Mouse (Mus musculus) lung, postnatal 25 days (tissue): ENCODE measurements around the gene Ube2d2b.

Experiments used
- DNase-seq: peaks from one replicate; pipeline ENCODE4 v3.0.0; 2022; ENCODE audit warnings: low spot score

Ube2d2b gene

GRCm38 (mm10) chr5:107854556-107854955 lies 24.7 kb downstream of the Ube2d2b start:
- no peak for DNase-seq

- no peak for DNase-seq
Observed at GRCm38 (mm10) chr5:107855546-107855945, 25.6 kb downstream of the Ube2d2b start.

GRCm38 (mm10) chr5:107858963-107859362 lies 29.1 kb downstream of the Ube2d2b start:
- DNase-seq = no peak

GRCm38 (mm10) chr5:107863971-107864370 lies 34.1 kb downstream of the Ube2d2b start:
- DNase-seq = no peak

GRCm38 (mm10) chr5:107866127-107867126 lies 36.5 kb downstream of the Ube2d2b start:
- peak; percentile 44 for DNase-seq

- peak; percentile 64 for DNase-seq
Observed at GRCm38 (mm10) chr5:107867970-107868904, 38.3 kb downstream of the Ube2d2b start.

GRCm38 (mm10) chr5:107868905-107869424 lies 39.1 kb downstream of the Ube2d2b start:
- DNase-seq = peak; percentile 94

GRCm38 (mm10) chr5:107869701-107870100 lies 39.8 kb downstream of the Ube2d2b start:
- no peak for DNase-seq

GRCm38 (mm10) chr5:107873330-107873729 lies 43.4 kb downstream of the Ube2d2b start:
- no peak for DNase-seq

- no peak for DNase-seq
Observed at GRCm38 (mm10) chr5:107873886-107874302, 44.0 kb downstream of the Ube2d2b start.

GRCm38 (mm10) chr5:107874561-107875260 lies 44.8 kb downstream of the Ube2d2b start, which contains the start of gene Evi5:
Gene Evi5, minus strand, starts transcription at chr5:107875107.
- DNase-seq = no peak

GRCm38 (mm10) chr5:107875261-107875611 lies 45.3 kb downstream of the Ube2d2b start:
- no peak for DNase-seq

- DNase-seq = no peak
Observed at GRCm38 (mm10) chr5:107877053-107877452, 47.2 kb downstream of the Ube2d2b start.

- DNase-seq = no peak
Observed at GRCm38 (mm10) chr5:107880710-107881109, 50.8 kb downstream of the Ube2d2b start.
